Mouse (Mus musculus) left cerebral cortex, postnatal 10 days (tissue): ENCODE measurements at regions not wholly inside any gene's neighbourhood (a gene's known extent, or its start where the extent isn't known, plus 50 kb on each side); places are given as distances from the start of the nearest gene placed in this dataset. TPM values are rescaled to one million over a fixed set of nuclear protein-coding genes. Genes with fewer than 3 reads are reported as not detected.
"Not testable (repeated sequence)": the region's sequence is repeated elsewhere in the genome, so short reads cannot be mapped to it uniquely, and the experiment has no call there.

Source experiments
- DNase-seq, 2 experiments: peaks; one replicate each; pipeline ENCODE4 v3.0.0; 2021 to 2022; ENCODE audit warnings: low spot score in 2 of 2, mixed read lengths in 1 of 2; ENCODE audit errors: extremely low spot score in 1 of 2
- intact Hi-C: fragments of 180-260 bp; cut with DNase I; formaldehyde crosslinking; loops from one replicate; pipeline ENCODE4 v1.15.1; 2025
- microRNA-seq: library from miRNA; unstranded; fragments of <30 nt; microRNA quantifications from one replicate; pipeline ENCODE4 v1.2.0, GENCODE M21; 2022

DNA sequence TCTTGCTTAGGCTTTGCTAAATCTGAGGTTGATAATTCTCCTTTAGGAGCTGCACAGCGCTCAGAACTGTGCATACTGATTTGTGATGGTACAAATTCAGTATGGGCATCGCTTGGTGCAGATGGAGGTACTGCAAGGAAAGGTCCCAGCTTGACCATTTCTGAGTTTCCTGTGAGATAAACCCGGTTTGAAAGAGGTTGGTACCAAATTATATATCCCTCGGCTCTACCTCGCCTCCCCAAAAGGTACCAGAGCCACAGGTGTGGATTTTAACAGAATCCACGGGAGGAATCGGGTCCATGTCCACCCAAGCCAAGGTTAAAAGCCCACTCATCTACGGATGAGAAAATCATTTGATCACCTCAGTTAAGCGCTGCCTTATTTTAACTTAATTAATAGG is 172.5 kb upstream of the Zfp808 start:
- intact Hi-C loops, DNase-seq: not testable (repeated sequence)

- intact Hi-C loops, DNase-seq: not testable (repeated sequence)
Observed at GRCm38 (mm10) chr13:61978856-61979255, 150.8 kb upstream of the Zfp808 start.

DNA sequence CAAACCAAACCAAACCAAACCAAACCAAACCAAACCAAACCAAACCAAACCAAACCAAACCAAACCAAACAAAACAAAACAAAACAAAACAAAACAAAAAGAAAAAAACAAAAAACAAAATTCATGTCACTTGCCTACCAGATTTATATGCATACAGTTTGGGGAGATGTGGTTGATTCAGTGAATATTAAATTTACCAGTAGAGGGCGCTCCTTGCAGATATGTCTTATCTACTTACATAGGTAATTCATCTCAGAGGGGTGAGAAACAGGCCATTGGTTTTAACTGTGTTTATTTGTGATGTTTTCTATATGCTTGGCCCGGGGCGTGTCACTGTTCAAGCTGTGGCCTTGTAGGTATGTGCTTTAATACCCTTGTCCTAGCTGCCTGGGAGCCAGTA is 133.2 kb upstream of the Zfp808 start:
- intact Hi-C loops, DNase-seq: not testable (repeated sequence)

- intact Hi-C loops, DNase-seq: not testable (repeated sequence)
Observed at GRCm38 (mm10) chr13:61998803-61999202, 130.9 kb upstream of the Zfp808 start.

DNA sequence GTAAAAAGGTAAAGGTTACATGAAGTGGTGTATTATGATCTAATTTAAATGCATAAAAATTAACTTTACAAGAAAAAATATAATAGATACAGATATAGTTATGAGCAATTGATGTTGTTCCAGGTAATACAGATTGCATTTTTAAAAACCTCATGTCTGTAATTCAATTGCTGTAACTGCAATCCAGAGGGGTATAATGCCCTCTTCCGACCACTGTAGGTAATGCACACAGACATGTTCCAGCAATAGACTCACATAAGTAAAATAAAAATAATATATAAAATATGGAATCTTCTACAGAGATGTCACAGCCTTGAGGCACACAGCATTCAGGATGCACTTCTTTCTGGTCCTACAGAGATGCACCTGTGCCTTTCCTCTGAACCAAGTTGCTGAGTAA is 122.4 kb upstream of the Zfp808 start:
- peak in 1 of 2 experiments; percentile 18 for DNase-seq
- intact Hi-C loops = not testable (repeated sequence)

DNA sequence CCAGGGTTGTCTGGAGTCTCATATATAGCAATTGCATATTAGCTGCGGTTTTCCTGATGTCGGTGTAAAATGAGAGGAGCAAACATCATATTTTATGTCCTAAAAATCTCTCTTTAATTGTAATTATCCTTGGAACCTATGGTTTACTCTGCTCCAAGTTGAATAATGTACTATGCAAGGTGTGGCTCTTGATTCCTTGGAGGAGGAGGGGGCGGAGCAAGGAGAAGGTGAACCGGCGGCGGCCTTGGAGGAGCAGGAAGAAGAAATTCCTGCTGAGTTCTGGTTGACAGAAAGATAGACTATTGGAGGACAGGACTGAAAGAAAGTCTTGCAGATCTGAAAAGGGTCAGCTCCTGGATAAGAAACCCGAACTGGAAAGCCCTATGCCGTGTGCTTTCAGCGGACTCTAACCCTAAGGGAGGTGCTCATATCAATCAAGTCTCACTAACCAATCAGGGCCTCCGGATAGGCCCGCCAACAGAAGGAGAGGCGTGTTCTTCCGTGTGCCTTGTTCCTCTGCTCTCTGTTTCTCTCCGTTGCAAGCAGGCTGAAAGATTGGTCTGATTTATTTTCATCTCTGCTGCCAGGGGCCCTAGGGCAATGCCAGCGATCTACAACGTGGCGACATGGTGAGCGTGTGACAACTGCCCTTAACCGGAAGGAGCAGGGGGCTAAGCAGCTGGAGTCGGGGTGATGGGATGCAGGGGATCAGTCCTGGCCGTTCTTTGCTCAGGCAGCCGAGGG is 114.1 kb upstream of the Zfp808 start:
- DNase-seq = peak; percentile 10 to 22
- intact Hi-C loops = not testable (repeated sequence)

DNA sequence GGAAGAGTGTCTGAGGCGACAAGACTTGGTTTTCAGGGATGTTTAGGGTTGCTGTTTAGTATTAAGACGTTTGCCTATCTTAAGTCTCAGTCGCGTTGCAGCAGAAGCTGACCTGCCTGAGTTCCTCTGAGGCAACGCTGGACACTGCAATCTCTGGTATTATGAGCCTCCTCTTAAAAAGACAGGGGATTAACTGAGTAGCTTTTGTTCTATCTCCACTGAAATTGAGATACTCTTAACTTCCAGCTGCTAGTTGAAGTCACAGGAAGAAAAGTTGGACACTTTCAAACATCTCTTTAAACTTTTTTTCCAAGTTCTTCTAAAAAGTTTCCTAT is 113.6 kb upstream of the Zfp808 start:
- DNase-seq, intact Hi-C loops: not testable (repeated sequence)

DNA sequence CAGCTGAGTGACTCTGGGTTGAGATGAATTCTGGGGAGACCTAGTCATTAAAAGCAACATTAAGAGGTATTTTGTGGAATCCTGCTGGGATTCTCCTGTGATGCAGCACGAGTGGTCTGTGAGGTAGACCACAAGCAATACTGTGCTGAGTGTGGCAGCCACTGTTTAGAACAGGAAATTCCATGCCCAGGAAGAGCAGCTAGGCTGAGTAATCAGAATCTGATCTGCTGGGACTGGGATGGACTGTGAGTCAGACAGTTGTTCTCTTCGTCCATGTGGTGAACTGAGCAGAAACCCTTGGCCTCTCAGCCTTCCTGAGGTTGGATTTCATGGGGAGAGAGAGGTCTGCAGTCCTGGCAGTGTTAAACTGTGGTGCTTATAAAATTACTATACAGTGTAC is 92.0 kb upstream of the Zfp808 start:
- intact Hi-C loops, DNase-seq: not testable (repeated sequence)

GRCm38 (mm10) chr13:62077951-62078671 is 51.6 kb upstream of the Zfp808 start:
- DNase-seq, intact Hi-C loops: not testable (repeated sequence)

DNA sequence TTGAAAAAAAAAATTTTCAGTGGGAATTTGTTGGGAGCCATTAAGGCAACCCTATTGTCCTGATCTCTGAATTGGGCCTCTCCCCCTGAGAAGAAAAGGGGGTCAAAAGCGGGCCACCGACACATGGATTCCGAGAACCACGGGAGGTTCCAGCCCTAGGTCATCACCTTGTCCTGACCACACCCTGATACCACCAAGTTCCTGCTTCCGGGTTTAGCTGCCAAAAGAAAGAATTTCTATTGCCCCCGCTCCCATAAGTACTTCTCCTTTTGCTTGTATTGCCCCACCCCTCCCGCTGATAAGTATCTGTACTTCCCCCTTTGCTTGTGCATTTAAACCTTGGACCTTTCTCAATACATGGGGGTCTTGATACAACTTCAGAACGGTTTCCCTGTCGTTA is 50.8 kb upstream of the Zfp808 start:
- DNase-seq, intact Hi-C loops: not testable (repeated sequence)

Small RNA genes lying in the stretch of these regions (microRNA-seq; reads per million reads assigned to microRNA genes)
- not detected for gene Gm25649
